Mouse (Mus musculus): ENCODE measurements around the gene Synj2.

Gene Synj2

GRCm38 (mm10) chr17:5941230-5942043 lies at the start of gene Synj2:
Gene Synj2, plus strand, starts transcription at chr17:5941280.
- DNase-seq (ENCODE audit: low spot score): peak; percentile 44

- DNase-seq (ENCODE audit: low spot score): no peak
Measured at GRCm38 (mm10) chr17:5891933-5892683, 49.0 kb upstream of the Synj2 start.

DNA sequence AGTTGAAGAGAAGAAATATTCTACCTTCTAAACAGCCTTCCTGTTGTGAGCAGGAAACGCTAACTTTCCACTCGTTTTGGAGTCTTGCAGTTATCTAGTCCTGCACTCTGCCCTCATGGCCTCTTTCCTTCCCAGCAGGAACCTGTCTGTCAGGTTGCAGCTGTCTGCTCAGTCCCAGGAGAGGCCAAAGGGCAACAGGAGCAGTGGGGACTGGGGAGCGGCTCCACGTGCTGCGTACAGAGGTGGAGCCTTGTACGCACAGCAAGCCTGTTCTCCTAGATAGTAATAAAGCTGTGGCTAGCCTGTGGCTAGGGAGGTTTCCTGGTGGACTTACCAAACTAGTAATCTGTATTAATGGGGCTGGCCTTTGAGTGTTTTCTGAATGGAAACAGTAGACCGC lies 48.0 kb upstream of the Synj2 start:
- DNase-seq (ENCODE audit: low spot score): no peak

GRCm38 (mm10) chr17:5893574-5894148 lies 47.4 kb upstream of the Synj2 start:
- no peak for DNase-seq (ENCODE audit: low spot score)

- DNase-seq (ENCODE audit: low spot score): no peak
Measured at GRCm38 (mm10) chr17:5896066-5896465, 45.0 kb upstream of the Synj2 start.

DNA sequence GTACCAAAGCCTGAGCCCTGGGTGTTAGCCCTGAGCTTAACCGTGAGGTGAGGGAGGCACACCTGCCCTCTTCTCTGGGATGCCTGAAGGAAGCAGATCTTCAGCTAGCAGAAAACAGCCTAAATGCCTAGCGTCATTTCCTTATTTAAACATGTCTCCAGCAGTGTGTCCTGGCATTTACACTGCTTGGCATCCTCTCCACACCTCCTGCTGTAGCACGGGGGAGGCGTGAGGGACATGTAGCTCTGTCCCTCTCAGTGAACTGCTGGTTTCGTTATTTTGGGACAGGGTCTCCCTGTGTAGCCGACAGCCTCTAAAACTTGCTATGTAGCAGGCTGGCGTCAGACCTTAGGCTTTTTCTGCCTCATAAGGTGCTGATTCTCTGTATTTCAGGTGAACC lies 44.5 kb upstream of the Synj2 start:
- DNase-seq (ENCODE audit: low spot score): no peak

DNA sequence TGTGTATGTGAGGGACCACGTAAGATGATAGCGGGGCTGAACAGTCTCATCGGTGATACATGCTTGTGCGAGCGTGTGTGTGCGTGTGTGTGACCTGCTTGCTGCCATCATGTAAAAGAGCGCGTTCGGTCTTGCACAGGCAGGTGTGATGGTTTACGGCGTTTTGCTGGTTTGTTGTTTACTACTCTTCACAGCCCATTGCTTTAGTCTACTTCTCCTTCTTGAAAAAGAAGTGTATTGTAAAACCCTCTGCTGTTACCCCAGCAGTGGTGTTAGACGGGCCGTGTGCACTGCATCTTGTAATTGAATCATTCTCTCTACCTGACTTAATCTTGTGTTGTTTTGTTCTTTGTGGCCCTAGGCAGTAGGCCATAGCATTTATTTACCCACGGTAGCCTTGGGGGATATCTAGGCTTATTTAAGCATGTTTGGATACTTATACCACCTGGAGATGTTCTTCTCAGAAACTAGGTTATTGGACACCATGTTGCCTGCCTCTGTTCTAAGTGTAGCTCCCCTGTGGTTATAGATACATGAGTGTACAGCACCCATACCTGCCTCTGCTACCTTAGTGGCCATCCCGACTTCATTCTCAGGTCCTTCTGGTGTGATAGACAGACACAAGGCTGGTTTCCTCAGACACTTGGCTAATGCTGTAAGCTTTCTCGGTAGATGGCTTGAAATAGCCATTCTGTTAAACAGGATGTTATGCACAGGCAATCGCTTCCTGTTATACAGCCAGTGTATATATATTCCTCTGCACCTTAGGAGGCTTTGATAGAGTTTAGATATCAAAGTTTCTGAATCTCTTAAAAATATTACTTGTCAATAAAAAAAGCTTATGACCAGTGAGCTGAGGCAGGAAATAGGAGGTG lies 43.5 kb upstream of the Synj2 start:
- no peak for DNase-seq (ENCODE audit: low spot score)

GRCm38 (mm10) chr17:5899251-5899650 lies 41.8 kb upstream of the Synj2 start:
- DNase-seq (ENCODE audit: low spot score): no peak

DNA sequence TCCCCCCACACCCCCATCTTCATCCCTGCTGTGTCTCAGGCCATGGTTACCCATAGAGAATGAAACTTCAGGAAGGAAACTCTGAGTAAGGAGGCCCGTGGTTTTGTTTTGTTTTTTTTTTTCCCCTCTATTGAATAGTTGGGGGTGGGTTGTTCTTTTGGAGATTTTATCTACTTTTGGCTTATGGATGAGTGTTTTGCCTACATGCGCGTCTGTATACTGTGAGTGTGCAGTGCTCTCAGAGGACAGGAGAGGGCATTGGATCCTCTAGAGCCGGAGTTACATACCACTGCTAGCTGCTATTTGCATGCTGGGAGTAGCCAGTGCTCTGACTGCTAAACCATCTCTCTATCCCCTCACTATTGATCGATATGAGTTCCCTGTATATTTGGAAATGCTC lies 39.7 kb upstream of the Synj2 start:
- DNase-seq (ENCODE audit: low spot score): no peak

- DNase-seq (ENCODE audit: low spot score): no peak
Measured at GRCm38 (mm10) chr17:5903630-5904301, 37.3 kb upstream of the Synj2 start.

- no peak for DNase-seq (ENCODE audit: low spot score)
Measured at GRCm38 (mm10) chr17:5909681-5910080, 31.4 kb upstream of the Synj2 start.

GRCm38 (mm10) chr17:5911591-5911990 lies 29.5 kb upstream of the Synj2 start:
- no peak for DNase-seq (ENCODE audit: low spot score)

- DNase-seq (ENCODE audit: low spot score): no peak
Measured at GRCm38 (mm10) chr17:5912797-5913196, 28.3 kb upstream of the Synj2 start.

DNA sequence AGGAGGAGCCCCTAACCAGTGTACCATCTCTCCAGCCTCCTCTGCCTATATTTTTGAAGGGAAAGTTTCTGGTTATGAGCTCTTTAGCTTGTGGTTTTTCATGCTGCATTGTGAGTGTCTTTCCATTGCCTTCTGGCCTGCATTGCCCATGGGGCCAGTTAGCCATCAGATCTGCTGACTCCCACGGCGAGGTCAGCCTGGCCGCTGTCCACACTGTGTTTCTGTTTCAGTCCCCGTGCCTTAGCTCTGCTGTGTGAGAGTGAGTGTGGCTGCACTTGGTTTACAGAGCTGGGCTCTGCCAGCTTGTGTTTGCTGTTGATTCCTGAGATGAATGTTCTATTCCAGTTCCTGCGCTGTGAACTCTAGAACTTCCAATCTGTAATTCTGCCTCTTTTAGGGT lies 26.9 kb upstream of the Synj2 start:
- no peak for DNase-seq (ENCODE audit: low spot score)

- no peak for DNase-seq (ENCODE audit: low spot score)
Measured at GRCm38 (mm10) chr17:5921954-5922353, 19.1 kb upstream of the Synj2 start.

- DNase-seq (ENCODE audit: low spot score): no peak
Measured at GRCm38 (mm10) chr17:5923281-5923680, 17.8 kb upstream of the Synj2 start.

DNA sequence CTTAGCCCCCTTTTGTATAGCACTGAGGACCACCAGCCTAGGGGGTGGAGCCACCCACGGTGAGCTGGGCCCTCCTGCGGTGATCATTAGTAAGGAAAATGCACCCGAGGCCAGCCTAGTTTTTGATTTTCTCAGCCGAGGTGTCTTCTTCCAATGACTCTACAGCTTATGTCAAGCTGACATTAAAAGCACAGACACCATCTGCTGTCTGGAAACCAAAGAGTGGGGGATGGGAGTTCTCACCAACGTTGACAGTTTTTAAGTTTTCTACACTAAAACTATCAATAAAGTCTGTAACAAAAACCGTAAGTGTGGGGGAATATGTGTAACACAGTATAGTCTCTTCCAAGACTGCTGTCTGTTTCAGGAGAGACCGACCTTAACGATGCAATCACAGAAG lies 16.8 kb upstream of the Synj2 start:
- no peak for DNase-seq (ENCODE audit: low spot score)

DNA sequence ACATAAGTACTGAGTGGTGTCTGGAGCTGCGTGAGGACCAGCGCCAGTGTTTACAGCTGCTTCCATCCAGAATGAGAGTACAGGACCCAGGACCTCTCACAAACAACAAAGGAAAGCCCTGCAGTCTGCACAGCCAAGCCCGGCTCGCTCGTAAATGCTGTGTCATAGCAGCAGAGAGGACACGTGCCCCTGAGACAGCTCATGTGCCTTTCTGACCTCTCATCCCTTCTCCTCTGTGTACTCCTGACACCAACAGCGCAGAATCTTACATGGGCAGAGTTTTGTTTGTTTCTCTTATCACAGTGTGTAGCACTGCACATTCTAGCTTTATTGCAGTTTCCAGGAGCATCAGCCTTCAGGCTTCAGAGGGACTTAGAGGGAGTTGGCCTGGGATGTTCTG lies 14.4 kb upstream of the Synj2 start:
- no peak for DNase-seq (ENCODE audit: low spot score)

DNA sequence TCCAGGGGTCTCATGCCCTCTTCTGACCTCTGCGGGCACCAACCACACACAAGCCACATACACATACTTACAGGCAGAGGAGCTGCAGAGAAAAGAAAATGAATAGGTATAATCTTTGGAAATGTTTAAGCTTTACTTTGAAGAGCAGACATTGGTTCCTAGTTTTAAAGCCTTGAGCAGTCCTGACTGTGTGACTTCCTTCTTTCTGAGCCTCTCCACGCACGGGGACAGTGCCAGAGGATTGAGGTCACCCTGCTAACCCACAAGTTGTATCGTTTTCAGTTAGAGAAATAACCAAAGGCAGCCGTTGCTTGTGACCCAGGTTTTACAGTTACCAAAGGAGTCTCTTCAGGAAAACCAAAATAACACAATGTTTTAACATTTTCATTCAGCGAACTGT lies 12.0 kb upstream of the Synj2 start:
- no peak for DNase-seq (ENCODE audit: low spot score)

DNA sequence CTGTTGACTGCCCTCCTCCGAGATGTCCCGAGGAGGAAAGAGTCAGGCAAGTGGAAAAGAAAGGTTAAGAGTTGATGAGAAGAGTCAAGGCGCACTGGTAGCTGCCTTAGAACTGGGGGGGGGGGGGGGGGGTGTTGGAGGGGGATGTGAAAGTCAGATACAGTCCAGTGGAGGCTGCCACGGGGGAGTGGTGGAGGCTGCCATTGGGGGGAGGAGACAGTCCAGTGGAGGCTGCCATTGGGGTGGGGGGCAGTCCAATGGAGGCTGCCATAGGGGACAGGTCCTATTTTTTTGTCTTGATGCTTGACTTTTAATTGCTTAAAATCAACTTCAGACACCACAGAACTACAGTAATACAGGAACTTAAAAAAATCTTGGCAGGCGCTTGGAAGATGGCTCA lies 8.9 kb upstream of the Synj2 start:
- DNase-seq (ENCODE audit: low spot score): no peak

DNA sequence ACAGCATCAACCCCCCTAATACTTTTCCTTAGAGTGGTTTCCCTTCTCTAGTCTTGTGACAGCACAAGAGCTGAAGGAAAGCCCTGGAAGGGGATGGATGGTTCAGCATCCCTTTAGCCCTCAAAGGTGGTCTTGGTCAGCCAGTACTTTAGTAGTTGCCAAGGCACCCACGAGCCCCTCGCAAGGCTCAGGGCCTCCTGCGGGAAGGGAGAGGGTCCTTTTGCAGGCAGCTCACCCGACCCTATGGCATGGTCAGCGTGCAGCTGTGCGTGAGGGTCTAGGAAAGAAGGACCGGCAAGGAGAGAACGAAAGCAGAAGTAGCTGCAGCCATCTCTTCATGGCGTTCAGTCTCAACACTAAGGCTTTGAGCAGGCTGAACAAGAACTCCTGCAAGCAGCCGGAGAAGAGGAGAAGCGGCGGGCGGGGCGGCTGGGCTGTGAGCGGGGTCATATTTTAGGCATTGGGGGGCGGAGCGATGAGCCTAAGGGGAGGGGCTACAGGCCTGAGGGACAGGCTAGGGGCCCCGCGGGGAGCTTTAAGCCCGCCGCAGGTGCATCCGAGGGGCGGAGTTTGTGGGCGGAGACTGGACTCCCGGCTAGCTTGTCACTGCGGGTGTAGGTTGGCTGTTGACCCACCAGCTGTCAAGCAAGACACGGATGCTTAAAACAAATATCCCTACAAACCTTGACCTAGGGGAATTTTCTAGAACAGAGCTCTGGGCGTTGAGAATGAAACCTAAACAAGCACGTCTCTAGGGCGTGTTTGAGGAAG lies 6.3 kb upstream of the Synj2 start:
- peak; percentile 50 for DNase-seq (ENCODE audit: low spot score)

Data from ovary, postnatal 14 days (tissue).